Mouse (Mus musculus) brown adipose tissue, adult 24 weeks (tissue): Measurements from ENCODE around the gene Fam98a. TPM values are rescaled to one million over a fixed set of nuclear protein-coding genes. Genes with fewer than 3 reads are reported as not detected.

Source experiments
- H3K27ac ChIP-seq: fragments of 200-500 bp; replicated peaks from 2 replicates; pipeline ENCODE4 v1.5.1; 2012; ENCODE audit warnings: low read depth, mild to moderate bottlenecking, low read length
- H3K4me1 ChIP-seq: fragments of 200-500 bp; 2 replicates; pipeline ENCODE4 v1.6.1; 2012; ENCODE audit warnings: low read length, mixed read lengths; ENCODE audit not compliant: control insufficient read depth, insufficient read depth, insufficient read length
- H3K4me3 ChIP-seq: fragments of 200-500 bp; 2 replicates; pipeline ENCODE4 v1.5.1; 2012; ENCODE audit warnings: low read depth, mild to moderate bottlenecking, low read length, moderate library complexity; ENCODE audit not compliant: insufficient read depth
- polyA plus RNA-seq: library from polyadenylated mRNA; stranded (reverse); fragments of >200 nt; gene quantifications from 2 replicates; pipeline ENCODE4 v1.2.4, GENCODE M21; 2012; ENCODE audit not compliant: missing spikeins, insufficient read depth, insufficient read length

Fam98a gene
- polyA plus RNA-seq, 1 experiment: 22.4 TPM

GRCm38 (mm10) chr17:75505053-75505452, 46.7 kb downstream of the Fam98a start:
- no peaks in the 10 kb centered on the region for H3K4me1 ChIP-seq
- no peak overlapping the region for H3K27ac ChIP-seq

GRCm38 (mm10) chr17:75503031-75503430, 48.7 kb downstream of the Fam98a start:
- Histone ChIP-seq H3K4me3 (no peak overlapping the region), H3K4me1 (peaks cover 1% of the 10 kb centered on the region; the same call in 1 of the 2 replicates), H3K27ac (no peak overlapping the region)

More at GRCm38 (mm10) chr17:75505053-75505452, 46.7 kb downstream of the Fam98a start:
- H3K4me3 ChIP-seq: no peak overlapping the region

- Histone ChIP-seq H3K27ac (no peak overlapping the region), H3K4me3 (no peak overlapping the region)
These were observed 53.5 kb downstream of the Fam98a start for GRCm38 (mm10) chr17:75498241-75498651.

GRCm38 (mm10) chr17:75495213-75495612, 56.5 kb downstream of the Fam98a start:
- Histone ChIP-seq H3K4me1 (peaks cover 2% of the 10 kb centered on the region; the same call in 1 of the 2 replicates), H3K4me3 (no peak overlapping the region)

More at GRCm38 (mm10) chr17:75498241-75498651, 53.5 kb downstream of the Fam98a start:
- peaks cover 2% of the 10 kb centered on the region; the same call in 1 of the 2 replicates for H3K4me1 ChIP-seq

More at GRCm38 (mm10) chr17:75495213-75495612, 56.5 kb downstream of the Fam98a start:
- H3K27ac ChIP-seq: no peak overlapping the region

Other genes starting within 250 kb of the Fam98a start
- 5.4 and 7.1 TPM in 2 replicates for gene Rasgrp3, start 116.0 kb downstream of the Fam98a start, polyA plus RNA-seq